Comparison of ENCODE assay signal across 8 mouse cellular contexts in genomic region chr15:79027291-79028205, GRCm38 (mm10). TPM values are rescaled to one million over a fixed set of nuclear protein-coding genes. Genes with fewer than 3 reads are reported as not detected.
DNase-seq lines count a peak whose midpoint lies in the region; ATAC-seq lines count a peak whose summit lies in the region.

No protein-coding gene starts in this region.

- no peaks in the 10 kb centered on the region for H3K9me3 ChIP-seq in forebrain, embryonic 13.5 days (replicated peaks)
- H3K9me3 ChIP-seq in hindbrain, embryonic 16.5 days (ENCODE audit: control insufficient read depth, low read length) = no peaks in the 10 kb centered on the region
- no peaks in the 10 kb centered on the region for H3K9me3 ChIP-seq in liver, embryonic 12.5 days (replicated peaks)

- no peaks in the 10 kb centered on the region for H3K36me3 ChIP-seq in forebrain, embryonic 13.5 days (ENCODE audit: poor library complexity, severe bottlenecking)
- H3K36me3 ChIP-seq in hindbrain, embryonic 16.5 days (ENCODE audit: control insufficient read depth, insufficient read depth, low read length) = no peaks in the 10 kb centered on the region
- H3K36me3 ChIP-seq in liver, embryonic 12.5 days = no peaks in the 10 kb centered on the region

- ATAC-seq in forebrain, embryonic 13.5 days = peak; percentile 20; the same call in 1 of the 2 replicates
- no peak for ATAC-seq in hindbrain, embryonic 16.5 days
- ATAC-seq in liver, embryonic 12.5 days = no peak

- H3K27me3 ChIP-seq in forebrain, embryonic 13.5 days = no peaks in the 10 kb centered on the region
- no peaks in the 10 kb centered on the region; the same call in 1 of the 2 replicates for H3K27me3 ChIP-seq in hindbrain, embryonic 16.5 days (replicated peaks; ENCODE audit: control insufficient read depth, insufficient read depth, low read length)
- peaks cover 96% of the 10 kb centered on the region for H3K27me3 ChIP-seq in liver, embryonic 12.5 days (replicated peaks)

- peak overlapping the region; percentile 97 for H3K4me2 ChIP-seq in forebrain, embryonic 13.5 days
- H3K4me2 ChIP-seq in hindbrain, embryonic 16.5 days (ENCODE audit: low read length) = peak overlapping the region; percentile 100
- H3K4me2 ChIP-seq in liver, embryonic 12.5 days = peak overlapping the region; percentile 89

- H3K4me1 ChIP-seq in forebrain, embryonic 13.5 days = peaks cover 52% of the 10 kb centered on the region
- H3K4me1 ChIP-seq in hindbrain, embryonic 16.5 days (ENCODE audit: control insufficient read depth, insufficient read depth, low read depth, low read length) = peaks cover 38% of the 10 kb centered on the region
- H3K4me1 ChIP-seq in liver, embryonic 12.5 days = peaks cover 66% of the 10 kb centered on the region

- H3K9ac ChIP-seq in forebrain, embryonic 13.5 days = peak overlapping the region; percentile 98
- H3K9ac ChIP-seq in hindbrain, embryonic 16.5 days (ENCODE audit: low read depth, low read length) = peak overlapping the region; percentile 97
- H3K9ac ChIP-seq in liver, embryonic 12.5 days = peak overlapping the region; percentile 91

- peak overlapping the region; percentile 73 for H3K4me3 ChIP-seq in forebrain, embryonic 13.5 days
- H3K4me3 ChIP-seq in hindbrain, embryonic 16.5 days (ENCODE audit: low read length) = peak overlapping the region; percentile 75
- peak overlapping the region; percentile 65 for H3K4me3 ChIP-seq in liver, embryonic 12.5 days

- H3K27ac ChIP-seq in forebrain, embryonic 13.5 days = peak overlapping the region; percentile 97
- peak overlapping the region; percentile 95 for H3K27ac ChIP-seq in hindbrain, embryonic 16.5 days (ENCODE audit: low read depth, low read length)
- peak overlapping the region; percentile 85 for H3K27ac ChIP-seq in liver, embryonic 12.5 days

- DNase-seq in embryo, embryonic 9.5 days (ENCODE audit: extremely low spot score) = peak; percentile 59
- DNase-seq in embryo, embryonic 11 days = no peak
- peak; percentile 64 for DNase-seq in adrenal gland, adult 2 months
- DNase-seq in retina, embryonic 14.5 days (ENCODE audit: low spot score) = peak; percentile 30
- DNase-seq in layer of hippocampus, postnatal 36 days = no peak

- WGBS in forebrain, embryonic 13.5 days = 7% methylated on average over 38 of the region's 46 CpGs
- 5% methylated on average over 43 of the region's 46 CpGs for WGBS in hindbrain, embryonic 16.5 days
- WGBS in liver, embryonic 12.5 days (ENCODE audit: insufficient replicate concordance) = 7% methylated on average over 43 of the region's 46 CpGs

RNA-seq across cellular contexts. Expression of gene H1f0, which starts 0.7 kb away (rescaled TPM):
- total RNA-seq in adrenal gland, adult 2 months (2021) = 100 to 1,000 TPM in 1 of 2 experiments, 10 to 100 TPM in 1; 94.6 to 204 TPM
- 109 and 135 TPM in 2 replicates for polyA plus RNA-seq in adrenal gland, adult 2 months (2012; rRNA removed)
- polyA plus RNA-seq in forebrain, embryonic 13.5 days (2015; fragmentation: Nextera tagmentation; extraction: Ambion mirVana) = 546 and 569 TPM in 2 replicates
- polyA plus RNA-seq in hindbrain, embryonic 16.5 days (2015; fragmentation: Nextera tagmentation; extraction: Ambion mirVana) = 200 and 206 TPM in 2 replicates
- polyA plus RNA-seq in liver, embryonic 12.5 days (2016; fragmentation: Nextera tagmentation; extraction: Ambion mirVana) = 114 and 122 TPM in 2 replicates
- total RNA-seq in layer of hippocampus, postnatal 36 days (2021) = 10 to 100 TPM; 88.9 to 89.5 TPM

RNA-seq across cellular contexts. Expression of gene Galr3, which starts 14.1 kb away (rescaled TPM):
- total RNA-seq in adrenal gland, adult 2 months (2021) = under 1 TPM in 1 of 2 experiments, not detected in 1; 0.28 TPM
- 1.4 and 4.2 TPM in 2 replicates for polyA plus RNA-seq in adrenal gland, adult 2 months (2012; rRNA removed)
- polyA plus RNA-seq in forebrain, embryonic 13.5 days (2015; fragmentation: Nextera tagmentation; extraction: Ambion mirVana) = not detected in 2 replicates
- 0.14 TPM in 1 of 2 replicates, not detected in the other for polyA plus RNA-seq in hindbrain, embryonic 16.5 days (2015; fragmentation: Nextera tagmentation; extraction: Ambion mirVana)
- polyA plus RNA-seq in liver, embryonic 12.5 days (2016; fragmentation: Nextera tagmentation; extraction: Ambion mirVana) = 0.41 and 0.55 TPM in 2 replicates
- total RNA-seq in layer of hippocampus, postnatal 36 days (2021) = not detected

RNA-seq across cellular contexts. Expression of gene Ankrd54, which starts 35.1 kb away (rescaled TPM):
- total RNA-seq in adrenal gland, adult 2 months (2021) = 10 to 100 TPM; 20.1 to 27.2 TPM
- polyA plus RNA-seq in adrenal gland, adult 2 months (2012; rRNA removed) = 91.9 and 101 TPM in 2 replicates
- 53.0 and 53.9 TPM in 2 replicates for polyA plus RNA-seq in forebrain, embryonic 13.5 days (2015; fragmentation: Nextera tagmentation; extraction: Ambion mirVana)
- 50.0 and 54.0 TPM in 2 replicates for polyA plus RNA-seq in hindbrain, embryonic 16.5 days (2015; fragmentation: Nextera tagmentation; extraction: Ambion mirVana)
- 58.9 and 61.4 TPM in 2 replicates for polyA plus RNA-seq in liver, embryonic 12.5 days (2016; fragmentation: Nextera tagmentation; extraction: Ambion mirVana)
- total RNA-seq in layer of hippocampus, postnatal 36 days (2021) = 10 to 100 TPM; 17.6 to 20.7 TPM

RNA-seq across cellular contexts. Expression of gene Eif3l, which starts 47.4 kb away (rescaled TPM):
- total RNA-seq in adrenal gland, adult 2 months (2021) = 100 to 1,000 TPM; 136 to 160 TPM
- polyA plus RNA-seq in adrenal gland, adult 2 months (2012; rRNA removed) = 94.1 and 119 TPM in 2 replicates
- polyA plus RNA-seq in forebrain, embryonic 13.5 days (2015; fragmentation: Nextera tagmentation; extraction: Ambion mirVana) = 207 and 215 TPM in 2 replicates
- 174 and 177 TPM in 2 replicates for polyA plus RNA-seq in hindbrain, embryonic 16.5 days (2015; fragmentation: Nextera tagmentation; extraction: Ambion mirVana)
- polyA plus RNA-seq in liver, embryonic 12.5 days (2016; fragmentation: Nextera tagmentation; extraction: Ambion mirVana) = 188 and 201 TPM in 2 replicates
- total RNA-seq in layer of hippocampus, postnatal 36 days (2021) = 10 to 100 TPM; 69.4 to 74.8 TPM

Comparison
In these comparisons a context has a peak if more than half of its experiments do, and no peak if none do; other contexts are left out.
1. DNase-seq: peak in embryo, embryonic 9.5 days (single experiment), adrenal gland, adult 2 months (single experiment) and retina, embryonic 14.5 days (single experiment); none in embryo, embryonic 11 days (single experiment) and layer of hippocampus, postnatal 36 days (0 of 2).
2. Peak in every context shown above with its lines, with median percentiles within 50 percentile points of each other: H3K27ac ChIP-seq, H3K4me2 ChIP-seq, H3K4me3 ChIP-seq and H3K9ac ChIP-seq.